Mouse (Mus musculus): Measurements from ENCODE around the gene Gsto2.

GRCm38 (mm10) chr19:47859180-47859579 lies 6.2 kb upstream of the Gsto2 start:
- TF ChIP-seq POLR2A (IDR thresholded peaks at IDR 0.05; ENCODE audit: low read depth, low read length), result no peak
- no peak for TF ChIP-seq CTCF (IDR thresholded peaks at IDR 0.05; ENCODE audit: extremely low read depth, insufficient read length, insufficient replicate concordance, low read depth, low read length)
